Comparison of ENCODE assay signal across 9 mouse cellular contexts in the genomic region with DNA sequence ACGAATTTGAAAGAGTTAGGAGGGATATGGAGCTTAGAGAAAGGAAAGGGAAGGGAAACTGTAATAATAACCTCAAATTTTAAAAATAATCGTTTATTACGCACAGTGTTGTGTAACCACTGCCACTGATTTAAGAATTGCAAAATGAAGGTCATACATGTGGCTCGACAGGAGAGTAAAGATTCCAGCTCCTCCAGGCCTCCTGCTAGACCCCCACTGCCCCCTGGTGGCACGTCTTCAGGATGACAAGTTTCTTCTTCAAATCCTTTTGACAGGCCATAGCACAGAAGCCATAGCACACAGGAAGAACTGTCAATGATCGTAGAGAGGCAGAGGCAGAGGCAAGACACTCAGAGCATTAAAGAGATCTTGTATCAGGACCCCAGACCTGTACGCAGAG. TPM values are rescaled to one million over a fixed set of nuclear protein-coding genes. Genes with fewer than 3 reads are reported as not detected.
DNase-seq lines count a peak whose midpoint lies in the region; TF ChIP-seq lines count a peak whose summit lies in the region.
"Had no signal": no experiment of that assay in that cellular context is flagged by ENCODE, and none has a peak within 500 bp of the region (broad histone marks: within the 10 kb centered on the region; RNA-seq: fewer than 3 reads in every experiment).

No protein-coding gene starts in this region.

- no peak for TF ChIP-seq POLR2A in lung, adult 2 months (IDR thresholded peaks at IDR 0.05; ENCODE audit: borderline replicate concordance, extremely low read depth, low read depth, low read length)

- no peaks in the 10 kb centered on the region for H3K4me1 ChIP-seq in heart, embryonic 10.5 days
- no peaks in the 10 kb centered on the region for H3K4me1 ChIP-seq in lung, adult 2 months (ENCODE audit: control insufficient read depth, insufficient read depth, low read length)

- WGBS in heart, embryonic 10.5 days, result 33% methylated on average over 7 of the region's 7 CpGs
- WGBS in lung, adult 2 months, result 18% methylated on average over 7 of the region's 7 CpGs

- H3K4me3 ChIP-seq in heart, embryonic 10.5 days, result no peak overlapping the region
- no peak overlapping the region for H3K4me3 ChIP-seq in lung, adult 2 months (replicated peaks; ENCODE audit: extremely low read depth, low read depth, low read length)

- no peaks in the 10 kb centered on the region for H3K9me3 ChIP-seq in heart, embryonic 10.5 days

- no peak overlapping the region for H3K27ac ChIP-seq in heart, embryonic 10.5 days

- no peaks in the 10 kb centered on the region for H3K27me3 ChIP-seq in heart, embryonic 10.5 days (ENCODE audit: insufficient read depth, poor library complexity, severe bottlenecking)

- peak; percentile 85 for TF ChIP-seq CTCF in lung, adult 2 months (IDR thresholded peaks at IDR 0.05; ENCODE audit: insufficient read depth, low read length)

- no peaks in the 10 kb centered on the region for H3K36me3 ChIP-seq in heart, embryonic 10.5 days

- peak; percentile 31 for DNase-seq in CD4-positive helper T cell, adult 2 months (ENCODE audit: low read depth, low spot score)
- peak; percentile 77 for DNase-seq in adrenal gland, adult 8-10 months
- DNase-seq in embryo, embryonic 11 days, result peak; percentile 79
- peak; percentile 87 for DNase-seq in heart, embryonic 10.5 days (ENCODE audit: low spot score)
- DNase-seq in kidney, postnatal 25 days, result peak; percentile 71 to 84
- DNase-seq in lung, adult 2 months, result peak; percentile 48
- peak; percentile 73 for DNase-seq in ovary, postnatal 14 days (ENCODE audit: low spot score)
- peak; percentile 83 for DNase-seq in thymus, postnatal 4 days

RNA-seq across cellular contexts. Expression of a gene that starts 9.1 kb away (rescaled TPM):
- total RNA-seq in adrenal gland, adult 8-10 months (2022), result not detected
- polyA plus RNA-seq in heart, embryonic 10.5 days (2016; fragmentation: Nextera tagmentation; extraction: Ambion mirVana), result not detected in 2 replicates
- polyA plus RNA-seq in lung, adult 2 months (2012; rRNA removed), result not detected in 2 replicates
- polyA plus RNA-seq: heart, embryonic 14.5 days had no signal

RNA-seq across cellular contexts. Expression of a gene that starts 41.2 kb away (rescaled TPM):
- not detected for total RNA-seq in adrenal gland, adult 8-10 months (2022)
- not detected in 2 replicates for polyA plus RNA-seq in heart, embryonic 10.5 days (2016; fragmentation: Nextera tagmentation; extraction: Ambion mirVana)
- polyA plus RNA-seq in lung, adult 2 months (2012; rRNA removed), result not detected in 2 replicates
- polyA plus RNA-seq: heart, embryonic 14.5 days had no signal

RNA-seq across cellular contexts. Expression of a gene that starts 49.0 kb away (rescaled TPM):
- total RNA-seq in adrenal gland, adult 8-10 months (2022), result not detected
- not detected in 2 replicates for polyA plus RNA-seq in heart, embryonic 10.5 days (2016; fragmentation: Nextera tagmentation; extraction: Ambion mirVana)
- not detected in 2 replicates for polyA plus RNA-seq in lung, adult 2 months (2012; rRNA removed)
- polyA plus RNA-seq: heart, embryonic 14.5 days had no signal

Comparison
In these comparisons a context has a peak if more than half of its experiments do, and no peak if none do; other contexts are left out.
1. DNase-seq: peak in every context shown above with its lines; median percentile 87 in heart, embryonic 10.5 days; 83 in thymus, postnatal 4 days; 79 in embryo, embryonic 11 days; 78 in kidney, postnatal 25 days; 77 in adrenal gland, adult 8-10 months; 73 in ovary, postnatal 14 days; 48 in lung, adult 2 months; 31 in CD4-positive helper T cell, adult 2 months.